Mouse (Mus musculus): ENCODE measurements at regions not wholly inside any gene's neighbourhood (a gene's known extent, or its start where the extent isn't known, plus 50 kb on each side); places are given as distances from the start of the nearest gene placed in this dataset.

DNA sequence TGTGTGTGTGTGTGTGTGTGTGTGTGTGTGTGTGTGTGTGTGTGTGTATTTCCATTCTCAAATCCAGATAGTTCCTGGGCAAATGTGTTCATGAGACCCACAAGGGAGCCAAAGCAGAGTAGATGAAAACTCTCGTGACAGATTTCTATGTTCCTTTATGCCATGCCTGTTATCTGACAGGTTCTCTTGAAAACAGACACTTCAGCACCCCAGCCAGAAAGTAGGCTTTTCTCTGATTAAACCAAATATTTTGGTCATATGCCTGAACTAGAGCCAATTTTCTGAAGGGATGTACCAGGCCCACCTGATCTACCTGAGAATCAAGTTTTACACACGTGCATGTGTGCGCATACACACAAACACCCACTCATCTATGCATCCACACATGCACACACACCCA is 95.5 kb downstream of the Psat1 start:
- DNase-seq (ENCODE audit: low read depth, low spot score): no peak

DNA sequence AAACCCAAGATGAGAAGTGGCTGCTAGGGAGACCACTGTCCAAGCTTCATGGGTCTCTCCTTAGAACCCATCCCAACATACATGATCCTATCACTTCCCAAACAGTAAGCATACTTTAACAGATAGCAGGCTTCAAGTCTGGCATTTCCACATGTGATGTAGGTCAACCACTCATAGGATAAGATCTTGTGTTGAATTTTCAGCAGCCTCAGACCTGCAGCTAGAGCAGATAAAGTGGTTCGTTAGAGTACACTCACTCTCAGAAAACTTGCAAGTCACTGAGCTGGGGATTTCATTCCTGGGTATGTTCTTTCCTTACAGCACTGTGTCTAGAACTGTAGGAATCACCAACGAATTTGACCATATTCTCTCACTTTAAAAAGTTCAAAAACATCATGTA is 96.4 kb downstream of the Psat1 start:
- DNase-seq (ENCODE audit: low read depth, low spot score): no peak

DNA sequence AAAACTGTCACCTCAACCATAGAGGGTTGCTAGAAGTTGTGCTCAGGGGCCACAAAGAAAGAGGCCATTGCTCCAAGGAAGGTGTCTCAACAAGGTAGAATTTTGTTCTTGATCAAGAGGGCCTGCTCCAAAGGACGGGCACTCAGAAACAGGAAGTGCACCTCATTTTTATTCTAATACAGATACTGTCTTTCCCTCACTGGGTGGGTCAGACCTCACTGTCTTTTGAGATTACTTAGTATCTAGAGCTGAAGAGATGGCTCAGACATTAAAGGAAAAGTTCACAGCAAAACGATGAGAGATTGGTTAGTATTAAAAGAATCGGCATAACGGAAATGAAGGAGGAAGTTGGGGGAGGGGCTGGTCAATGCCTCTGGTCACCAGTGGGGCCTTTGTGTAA is 97.9 kb downstream of the Psat1 start:
- peak; percentile 22 for DNase-seq (ENCODE audit: low read depth, low spot score)

DNA sequence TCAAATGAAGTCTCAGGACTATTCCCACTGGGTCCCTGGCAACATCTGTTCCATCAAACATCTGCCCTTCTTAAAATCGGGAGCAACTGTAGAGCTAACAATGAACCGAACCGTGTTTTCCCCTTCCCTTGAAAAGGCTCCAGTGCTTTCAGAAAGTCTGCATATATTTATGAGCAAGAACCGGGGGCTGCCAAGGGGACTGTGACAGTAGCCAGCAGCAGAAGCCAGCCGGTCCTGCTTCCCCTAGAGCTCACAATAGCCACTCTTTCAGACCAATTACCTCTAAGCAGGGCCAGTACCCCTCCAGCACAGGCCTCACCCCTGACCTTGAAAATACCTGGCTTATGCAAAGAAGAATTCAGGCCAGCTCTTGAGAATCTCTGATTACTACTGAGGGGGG is 108.8 kb downstream of the Psat1 start:
- peak; percentile 53 for DNase-seq (ENCODE audit: low read depth, low spot score)

DNA sequence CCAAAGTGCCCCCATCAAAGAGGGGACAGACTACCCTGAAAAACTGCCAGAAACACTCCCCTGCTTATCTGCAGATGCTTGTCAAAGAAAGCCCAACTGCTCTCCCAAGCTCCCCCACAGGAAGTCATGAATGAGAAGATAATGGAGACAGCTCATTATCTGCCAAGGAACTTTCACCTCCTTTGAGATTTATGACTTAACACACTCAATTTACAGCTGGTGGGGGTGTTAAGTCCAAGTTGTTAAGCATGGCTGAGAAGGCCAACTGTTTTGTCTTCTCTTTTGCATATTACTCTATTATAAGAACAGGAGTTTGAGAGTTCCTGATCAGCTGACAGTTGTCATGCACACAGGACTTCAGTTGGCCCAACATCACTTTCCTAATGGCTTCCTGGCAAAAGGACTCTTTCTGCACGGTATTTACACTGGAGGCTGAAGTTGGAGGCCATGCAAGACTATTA is 109.4 kb downstream of the Psat1 start:
- peak; percentile 75 for DNase-seq (ENCODE audit: low read depth, low spot score)

DNA sequence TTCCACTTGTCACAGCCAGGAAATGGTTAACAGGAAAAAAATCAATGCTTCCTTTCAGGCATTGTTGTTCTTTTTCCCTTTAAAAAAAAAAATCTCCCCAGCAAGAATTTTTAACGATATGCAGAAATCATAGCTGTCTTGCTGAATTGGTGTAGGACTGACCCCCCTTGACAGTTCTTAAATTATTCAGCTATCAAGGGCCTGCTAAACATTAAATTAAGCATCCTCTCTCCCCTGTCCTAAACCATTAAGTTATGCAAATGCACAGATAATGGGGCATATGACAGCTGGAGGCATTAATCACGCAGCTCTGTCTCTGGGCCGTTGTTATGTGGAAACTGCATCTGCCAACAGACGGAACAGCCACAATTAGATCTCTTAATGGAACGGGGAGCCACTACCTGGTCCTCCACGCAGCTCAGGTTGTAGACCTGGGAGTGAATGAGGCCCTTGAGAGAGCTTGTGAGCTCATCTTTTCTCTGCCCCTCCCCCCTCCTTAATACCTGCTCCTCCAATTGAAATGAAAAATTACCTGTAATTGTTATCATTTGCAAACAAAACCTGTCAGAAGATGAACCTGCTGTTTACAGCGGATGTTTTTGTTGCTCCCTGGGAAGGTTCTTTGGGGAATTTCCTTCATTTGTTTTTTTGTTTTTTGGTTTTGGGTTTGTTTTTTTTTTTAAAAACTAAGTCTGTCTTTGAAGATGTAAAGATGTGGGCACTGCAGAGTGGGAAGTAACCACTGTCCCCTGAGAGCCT is 110.0 kb downstream of the Psat1 start:
- DNase-seq (ENCODE audit: low read depth, low spot score): peak; percentile 79

DNA sequence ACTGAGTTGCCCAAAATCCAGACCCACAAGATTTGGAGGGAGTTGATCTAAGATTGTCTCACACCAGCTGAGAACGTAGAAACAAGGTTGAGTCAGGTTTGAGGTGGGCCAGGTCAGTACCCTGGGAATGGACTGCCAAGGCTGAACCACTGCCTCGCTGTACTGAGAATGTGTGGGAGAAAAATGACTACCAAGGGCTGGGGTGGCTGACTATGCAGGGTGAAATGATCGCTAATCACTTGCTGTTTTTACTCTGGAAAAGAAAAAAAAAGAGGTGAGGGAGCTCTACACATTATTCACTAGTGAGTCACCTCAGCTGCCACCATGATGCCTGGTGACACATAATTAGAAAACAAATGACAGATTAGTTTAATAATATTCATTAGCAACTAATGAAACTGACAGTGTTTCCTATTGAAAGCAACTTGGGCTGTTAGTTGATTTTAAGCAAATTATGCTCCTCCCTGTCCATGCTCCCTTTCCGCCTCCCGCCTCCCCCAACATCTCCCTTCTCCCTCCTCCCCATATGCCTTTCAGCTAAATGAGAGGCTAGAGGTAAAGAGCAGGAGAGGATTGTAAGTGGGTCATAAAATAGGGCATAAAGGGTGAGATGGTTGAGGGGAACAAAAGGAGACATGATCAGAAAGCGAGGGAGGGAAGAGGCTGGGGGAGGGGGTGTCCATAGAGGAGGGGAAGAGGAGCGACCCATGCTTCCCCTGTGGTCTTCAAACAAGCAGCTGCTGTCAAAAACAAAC is 110.8 kb downstream of the Psat1 start:
- DNase-seq (ENCODE audit: low read depth, low spot score): peak; percentile 55

DNA sequence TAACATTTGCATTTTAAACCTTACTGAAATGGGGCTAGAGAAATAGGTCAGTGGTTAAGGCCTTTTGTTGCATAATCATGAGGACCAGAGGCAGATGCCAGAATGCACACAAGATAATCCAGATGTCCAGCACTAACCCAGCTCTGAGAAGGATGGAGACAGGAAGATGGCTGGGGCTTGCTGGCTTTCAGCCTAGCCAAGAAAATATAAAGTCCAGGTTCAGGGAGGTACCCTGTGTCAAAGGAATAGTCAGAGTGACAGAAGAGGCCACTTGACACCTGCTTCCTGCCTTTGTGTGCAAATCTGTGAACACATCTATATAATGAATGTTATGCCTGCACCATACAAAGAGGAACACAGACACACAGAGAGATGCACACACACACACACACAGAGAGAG is 116.8 kb downstream of the Psat1 start:
- DNase-seq (ENCODE audit: low read depth, low spot score): peak; percentile 23

DNA sequence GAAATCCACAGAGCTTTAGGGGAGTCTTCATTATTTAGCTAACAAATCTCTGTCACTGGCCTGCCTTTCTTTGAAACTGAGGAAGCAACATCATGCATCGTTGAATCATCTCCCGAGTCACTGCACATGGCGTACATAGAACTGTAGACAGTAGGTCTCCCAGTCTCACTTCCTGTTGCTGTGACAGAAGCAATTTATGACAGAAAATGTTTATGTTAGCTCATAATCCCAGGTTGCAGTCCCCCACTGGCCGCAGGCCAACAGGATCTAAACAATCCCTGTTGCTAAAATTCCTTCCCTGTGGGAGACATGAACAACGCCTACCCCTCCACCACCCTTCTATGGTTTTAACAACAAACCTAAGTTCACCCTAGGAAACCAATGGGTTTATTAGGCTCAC is 118.0 kb downstream of the Psat1 start:
- peak; percentile 80 for DNase-seq (ENCODE audit: low read depth, low spot score)

DNA sequence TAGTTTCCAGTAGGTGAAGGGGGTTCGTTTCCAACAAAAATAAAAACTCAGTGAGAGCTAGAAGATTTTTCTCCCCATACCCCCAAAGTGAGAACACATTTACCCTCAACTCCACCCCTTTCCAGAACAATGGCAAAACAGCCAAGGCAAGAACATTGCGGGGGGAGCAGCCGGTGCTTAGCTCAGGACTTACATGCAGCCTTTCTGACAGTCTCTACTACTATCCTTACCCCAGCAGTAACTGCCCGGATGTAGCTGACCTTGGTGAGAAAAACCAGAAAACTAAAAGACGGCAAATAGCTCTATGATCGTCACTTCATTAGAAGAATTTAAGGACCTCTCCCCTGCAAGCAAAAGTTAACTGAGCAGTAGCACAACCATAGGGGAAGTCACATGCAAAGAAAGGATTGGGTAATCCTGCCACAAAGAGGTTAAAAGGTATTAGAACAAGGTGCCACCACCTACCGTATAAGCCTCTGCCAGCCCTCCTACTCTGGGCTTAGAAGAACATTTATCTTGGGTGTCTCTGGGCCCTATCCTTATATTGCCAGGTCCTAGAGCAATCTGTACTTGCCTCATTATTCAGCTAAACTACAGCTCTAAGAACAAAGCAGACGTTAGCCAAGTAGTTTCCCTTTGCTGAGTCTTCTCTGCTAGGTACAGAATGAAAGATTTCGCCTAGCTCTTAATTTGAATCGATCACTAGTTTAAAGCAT is 119.0 kb downstream of the Psat1 start:
- no peak for DNase-seq (ENCODE audit: low read depth, low spot score)

DNA sequence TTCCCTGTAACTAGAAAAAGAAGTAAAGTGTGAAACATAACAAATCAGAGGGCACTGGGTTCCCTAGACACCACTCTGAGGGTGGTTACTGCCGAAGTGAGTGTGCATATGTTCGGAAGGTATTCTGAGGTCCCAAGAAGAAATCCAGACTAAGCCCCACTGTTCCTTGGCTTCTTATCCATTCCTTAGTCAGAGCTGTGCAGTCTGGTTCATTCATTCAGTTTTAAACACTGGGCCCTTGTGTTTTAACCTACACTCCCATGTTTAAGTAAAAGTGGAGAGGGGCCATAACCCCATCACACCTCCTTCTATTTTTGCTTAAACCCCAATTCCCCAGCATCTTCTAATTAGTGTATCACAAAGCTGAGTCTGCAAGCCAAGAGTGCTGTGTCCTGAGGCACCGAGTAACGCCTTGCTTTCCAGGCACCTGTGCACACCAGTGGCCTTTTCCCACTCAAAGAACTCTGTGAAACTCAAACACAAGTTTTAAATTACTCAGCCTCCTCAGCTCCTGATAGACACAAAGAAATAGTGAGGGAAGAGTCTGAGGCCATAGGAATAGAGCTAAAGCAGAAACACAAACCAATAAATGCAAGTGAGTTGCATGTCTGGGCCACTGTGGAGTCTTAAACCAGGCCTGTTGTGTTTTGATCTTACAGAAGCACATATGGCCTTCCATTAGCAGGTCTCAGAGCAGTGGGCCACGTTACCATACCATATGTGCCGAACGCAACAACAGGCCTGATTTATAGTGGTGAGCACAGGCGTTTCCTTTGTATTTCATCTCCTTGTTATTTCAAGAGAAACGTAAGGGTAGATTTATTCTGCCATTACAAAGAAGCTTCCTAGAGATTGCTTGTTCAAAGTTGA is 119.8 kb downstream of the Psat1 start:
- no peak for DNase-seq (ENCODE audit: low read depth, low spot score)

DNA sequence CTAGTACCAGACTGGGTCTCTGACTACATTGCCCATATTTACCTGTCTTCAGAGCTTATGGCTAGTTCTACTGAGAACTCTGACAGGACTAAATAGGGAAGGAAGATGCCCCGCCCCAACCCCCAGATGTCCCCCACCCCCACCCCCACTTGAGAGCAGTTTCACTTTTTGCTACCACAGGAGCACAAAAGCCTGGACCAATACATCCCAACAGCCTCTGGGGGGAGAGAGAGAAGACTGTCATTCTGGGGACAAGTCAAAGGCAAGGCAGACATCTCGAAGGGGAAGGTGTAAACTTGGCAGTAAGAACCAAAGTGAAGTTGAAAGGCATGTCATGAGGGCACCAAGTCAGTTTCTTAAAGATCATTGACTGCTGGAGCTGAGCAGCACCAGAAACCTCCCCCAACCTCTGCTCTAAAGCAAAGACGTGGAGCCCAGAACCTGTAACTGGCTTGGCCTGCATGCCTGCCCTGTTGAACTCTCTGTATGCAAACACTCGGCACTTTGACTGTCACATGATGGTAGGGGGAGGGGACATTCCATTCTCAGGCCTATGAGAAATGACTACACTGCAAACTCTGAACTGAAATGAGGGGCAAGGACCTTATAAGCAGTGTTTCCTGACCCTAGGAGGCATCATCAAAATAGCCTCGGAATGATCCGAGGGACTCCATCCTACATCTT is 123.3 kb downstream of the Psat1 start:
- no peak for DNase-seq (ENCODE audit: low read depth, low spot score)

DNA sequence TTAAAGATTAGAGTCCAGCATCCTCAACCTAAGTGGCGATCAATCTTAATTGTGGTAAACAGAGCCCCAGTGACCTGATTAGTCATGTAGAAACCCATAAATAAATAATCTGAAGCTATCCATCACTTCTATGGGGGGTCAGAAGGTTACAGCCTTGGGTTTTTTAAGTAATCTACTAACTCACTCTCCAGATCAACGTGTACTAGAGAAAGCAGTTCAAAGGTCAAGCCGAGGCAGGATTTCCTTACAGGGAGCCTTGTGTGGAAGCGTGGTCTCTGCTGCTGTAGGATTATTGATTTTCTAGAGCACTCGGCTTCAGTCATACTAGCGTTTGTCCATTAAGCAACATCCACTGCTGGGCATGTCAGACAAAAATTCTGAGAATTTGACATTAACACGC is 127.1 kb downstream of the Psat1 start:
- no peak for DNase-seq (ENCODE audit: low read depth, low spot score)

DNA sequence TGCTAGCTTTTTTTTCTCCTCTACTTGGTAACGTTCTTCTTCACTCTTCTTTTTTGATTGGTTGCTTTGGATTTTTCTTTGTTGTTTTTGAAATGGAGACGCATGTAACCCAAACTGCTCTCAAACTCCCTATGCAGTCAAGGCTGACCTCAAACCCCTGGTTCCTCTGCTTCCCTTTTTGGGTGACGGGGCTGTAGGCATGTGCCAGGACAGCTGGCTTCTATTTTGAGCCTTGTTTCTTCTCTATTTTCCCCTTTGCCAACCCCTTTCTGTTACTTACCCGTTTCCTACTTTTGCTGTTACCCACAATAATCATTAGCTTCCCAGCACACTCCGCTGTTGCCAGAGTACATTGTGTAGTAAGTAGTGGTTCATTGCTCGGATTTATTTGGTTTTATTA is 132.0 kb downstream of the Psat1 start:
- no peak for DNase-seq (ENCODE audit: low read depth, low spot score)

DNA sequence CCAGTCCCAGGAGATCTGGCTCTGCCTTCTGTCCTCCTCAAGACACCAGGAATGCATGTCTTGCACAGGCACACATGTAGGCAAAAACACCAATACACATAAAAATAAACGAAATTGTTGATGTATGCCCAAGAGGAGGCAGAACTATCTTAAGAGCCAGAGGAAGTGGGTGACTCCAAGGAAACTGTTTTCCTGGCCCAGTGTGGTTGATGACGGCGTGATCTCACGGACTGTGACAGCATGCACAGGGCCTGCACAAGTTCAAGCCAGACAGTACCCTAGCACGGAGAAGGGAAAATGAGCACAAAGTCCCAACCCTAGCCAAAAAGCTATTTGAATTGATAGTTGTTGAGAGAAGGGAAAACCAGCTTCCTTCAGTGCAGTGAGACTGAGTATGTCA is 138.1 kb downstream of the Psat1 start:
- DNase-seq (ENCODE audit: low read depth, low spot score): no peak

DNA sequence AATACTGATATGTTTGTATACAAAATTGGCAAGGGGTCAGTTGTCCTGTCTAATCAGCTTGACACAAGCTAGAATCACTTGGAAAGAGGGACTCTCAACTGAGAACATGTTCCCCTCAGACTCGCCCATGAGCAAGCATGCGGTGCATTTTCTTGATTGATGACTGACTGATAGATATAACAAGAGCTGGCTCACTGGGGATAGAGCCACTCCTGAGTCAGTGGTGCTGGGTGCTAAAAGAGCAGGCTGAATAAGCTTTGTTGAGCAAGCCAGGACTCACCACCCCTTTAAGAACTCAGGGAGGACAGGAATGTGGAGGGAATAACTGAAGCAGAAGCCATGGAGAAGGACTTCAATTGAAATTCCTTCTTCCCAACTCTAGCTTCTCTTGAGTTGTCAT is 139.5 kb downstream of the Psat1 start:
- no peak for DNase-seq (ENCODE audit: low read depth, low spot score)

DNA sequence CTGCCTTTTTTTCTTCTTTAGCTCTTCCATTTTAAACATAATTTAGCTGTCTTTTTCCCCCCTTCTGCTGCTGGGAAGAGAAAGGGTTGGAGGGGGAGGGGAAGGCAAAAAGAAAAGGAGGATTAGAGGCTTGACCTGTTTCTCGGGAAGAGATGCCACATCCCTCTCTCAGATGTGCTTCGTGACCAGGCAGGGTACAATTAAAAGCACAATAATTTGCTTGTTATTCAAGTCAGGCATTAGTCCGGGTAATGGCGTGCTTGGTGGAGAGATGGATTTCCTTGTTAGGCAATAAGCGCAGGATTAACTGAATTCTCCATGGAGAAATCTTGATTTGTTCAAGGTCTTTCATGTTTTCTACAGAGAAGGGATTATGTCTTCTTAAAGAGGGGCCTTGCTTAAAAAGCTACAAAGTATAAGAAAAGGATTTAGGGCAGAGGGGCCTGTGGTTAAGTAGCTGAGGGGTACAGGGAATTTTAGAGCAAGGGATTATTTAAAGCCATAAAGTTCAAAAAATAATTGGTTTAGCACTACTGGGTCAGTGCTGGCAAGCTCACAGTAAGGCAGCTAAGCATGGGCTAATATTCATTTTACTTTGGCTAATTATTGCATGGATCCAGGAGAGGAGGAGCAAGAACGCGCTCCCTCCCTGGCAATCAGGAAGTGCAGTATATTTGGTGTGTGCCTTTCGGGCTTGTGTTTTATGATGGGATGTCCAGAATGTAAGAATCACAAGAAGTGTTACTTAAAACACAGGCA is 143.8 kb downstream of the Psat1 start:
- DNase-seq (ENCODE audit: low read depth, low spot score): no peak

DNA sequence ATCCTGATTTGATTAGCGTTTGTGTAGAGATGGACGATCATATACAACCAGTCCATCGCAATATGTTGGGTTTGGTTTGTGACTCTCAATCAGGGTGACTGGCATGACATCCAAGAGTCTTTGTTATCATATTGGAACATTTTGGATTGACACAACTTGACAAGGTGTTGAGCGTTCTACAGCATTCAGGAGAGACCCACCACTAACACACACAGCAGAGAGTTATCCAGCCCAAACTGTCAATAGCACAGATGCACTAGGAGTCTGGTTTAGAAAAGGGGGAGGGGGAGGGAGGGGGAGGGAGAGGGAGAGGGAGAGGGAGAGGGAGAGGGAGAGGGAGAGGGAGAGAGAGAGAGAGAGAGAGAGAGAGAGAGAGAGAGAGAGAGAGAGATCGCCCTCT is 144.5 kb downstream of the Psat1 start:
- no peak for DNase-seq (ENCODE audit: low read depth, low spot score)

DNA sequence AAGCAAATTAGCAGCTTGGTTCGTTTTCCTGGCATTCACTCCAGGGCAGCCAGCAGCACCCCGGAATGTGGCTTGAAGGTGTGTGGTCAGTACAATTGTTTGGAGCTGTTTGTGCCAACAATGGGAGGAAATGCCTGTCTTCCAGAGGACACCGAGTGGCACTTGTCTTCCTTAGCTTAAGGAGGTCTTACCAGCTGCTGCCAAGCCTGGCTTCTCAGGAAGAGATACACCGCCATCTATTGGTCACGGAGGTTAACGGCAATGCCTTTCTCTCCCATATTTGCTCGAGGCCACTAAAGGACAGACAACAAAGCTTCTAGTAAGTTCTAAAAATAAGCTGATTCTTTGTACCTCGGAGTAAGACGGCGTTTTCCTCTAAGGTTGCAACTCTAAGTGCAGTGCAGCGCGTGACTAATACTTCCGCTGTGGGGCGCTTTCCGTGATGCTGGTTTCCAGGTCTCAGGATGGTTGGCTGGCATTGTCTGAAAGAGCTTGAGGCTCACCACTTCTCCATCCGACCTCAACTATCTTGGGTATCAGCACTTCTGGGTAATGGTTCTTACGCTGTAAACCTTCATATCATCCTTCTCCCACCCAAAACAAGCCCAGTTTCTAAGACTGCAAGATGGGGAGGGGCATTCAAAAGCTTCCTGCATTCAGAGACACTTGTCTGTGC is 145.2 kb downstream of the Psat1 start:
- DNase-seq (ENCODE audit: low read depth, low spot score): peak; percentile 79

Data from A20 (cell line).